Mouse (Mus musculus): ENCODE results near the gene Ifi213. TPM values are rescaled to one million over a fixed set of nuclear protein-coding genes. Genes with fewer than 3 reads are reported as not detected.
"Not testable (repeated sequence)": the region's sequence is repeated elsewhere in the genome, so short reads cannot be mapped to it uniquely, and the experiment has no call there.

Ifi213 gene
- polyA plus RNA-seq, 1 experiment: 0.13 TPM

- Histone ChIP-seq H3K4me1 (ENCODE audit: control insufficient read depth, insufficient read depth, low read length) (no peaks in the 10 kb centered on the region), H3K27ac (ENCODE audit: insufficient read depth, low read length) (no peak overlapping the region), H3K4me3 (ENCODE audit: insufficient read depth, low read length) (no peak overlapping the region)
- TF ChIP-seq POLR2A (IDR thresholded peaks at IDR 0.05; ENCODE audit: extremely low read depth, insufficient read depth, low read length) (no peak), CTCF (IDR thresholded peaks at IDR 0.05; ENCODE audit: extremely low read depth, insufficient read depth, low read length) (no peak)
Observed at GRCm38 (mm10) chr1:173579079-173579478, 20.0 kb downstream of the Ifi213 start.

- H3K4me3 ChIP-seq (ENCODE audit: insufficient read depth, low read length); H3K27ac ChIP-seq (ENCODE audit: insufficient read depth, low read length); H3K4me1 ChIP-seq (ENCODE audit: control insufficient read depth, insufficient read depth, low read length): not testable (repeated sequence)
Observed at GRCm38 (mm10) chr1:173550491-173551050, 48.5 kb downstream of the Ifi213 start.

GRCm38 (mm10) chr1:173548798-173549197 lies 50.3 kb downstream of the Ifi213 start:
- H3K4me3 ChIP-seq (ENCODE audit: insufficient read depth, low read length); H3K27ac ChIP-seq (ENCODE audit: insufficient read depth, low read length); H3K4me1 ChIP-seq (ENCODE audit: control insufficient read depth, insufficient read depth, low read length): not testable (repeated sequence)

GRCm38 (mm10) chr1:173535791-173536190 lies 63.3 kb downstream of the Ifi213 start, which contains the start of gene Ifi214:
Ifi214 (minus strand) TSS chr1:173535957.
- H3K4me1 ChIP-seq (ENCODE audit: control insufficient read depth, insufficient read depth, low read length); H3K27ac ChIP-seq (ENCODE audit: insufficient read depth, low read length); H3K4me3 ChIP-seq (ENCODE audit: insufficient read depth, low read length): not testable (repeated sequence)

- H3K4me1 ChIP-seq (ENCODE audit: control insufficient read depth, insufficient read depth, low read length): no peaks in the 10 kb centered on the region
- no peak for TF ChIP-seq POLR2A (IDR thresholded peaks at IDR 0.05; ENCODE audit: extremely low read depth, insufficient read depth, low read length)
- no peak for TF ChIP-seq CTCF (IDR thresholded peaks at IDR 0.05; ENCODE audit: extremely low read depth, insufficient read depth, low read length)
Observed at GRCm38 (mm10) chr1:173521452-173521851, 77.6 kb downstream of the Ifi213 start.

More at GRCm38 (mm10) chr1:173521452-173521851, 77.6 kb downstream of the Ifi213 start:
- no peak overlapping the region for H3K27ac ChIP-seq (ENCODE audit: insufficient read depth, low read length)
- no peak overlapping the region for H3K4me3 ChIP-seq (ENCODE audit: insufficient read depth, low read length)

Other genes starting within 250 kb of the Ifi213 start
- gene Aim2, start 248.4 kb downstream of the Ifi213 start, polyA plus RNA-seq (2012; rRNA removed): 3.4 and 3.6 TPM in 2 replicates
- 404 and 407 TPM in 2 replicates for gene Cadm3, start 231.6 kb downstream of the Ifi213 start, polyA plus RNA-seq (2012; rRNA removed)
- 0.06 and 0.08 TPM in 2 replicates for gene Ifi206, start 108.2 kb downstream of the Ifi213 start, polyA plus RNA-seq (2012; rRNA removed)
- not detected in 2 replicates for gene Ifi214, start 63.3 kb downstream of the Ifi213 start, polyA plus RNA-seq (2012; rRNA removed)
- gene Ifi209, start 31.6 kb upstream of the Ifi213 start, polyA plus RNA-seq (2012; rRNA removed): 0.21 TPM in 2 replicates
- not detected in 2 replicates for gene Ifi208, start 74.4 kb upstream of the Ifi213 start, polyA plus RNA-seq (2012; rRNA removed)
- gene Ifi207, start 142.5 kb upstream of the Ifi213 start, polyA plus RNA-seq (2012; rRNA removed): 0.17 and 0.31 TPM in 2 replicates
- gene Ifi204, start 167.7 kb upstream of the Ifi213 start, polyA plus RNA-seq (2012; rRNA removed): 0.31 and 0.47 TPM in 2 replicates

All from cortical plate, adult 2 months (tissue).